Mouse (Mus musculus) cerebellum, postnatal 10 days (tissue): ENCODE data around the gene Bcor.

ENCODE experiments used
- DNase-seq, 2 experiments: peaks; one replicate each; pipeline ENCODE4 v3.0.0; 2021; ENCODE audit warnings: mixed read lengths in 2 of 2

Gene Bcor

DNA sequence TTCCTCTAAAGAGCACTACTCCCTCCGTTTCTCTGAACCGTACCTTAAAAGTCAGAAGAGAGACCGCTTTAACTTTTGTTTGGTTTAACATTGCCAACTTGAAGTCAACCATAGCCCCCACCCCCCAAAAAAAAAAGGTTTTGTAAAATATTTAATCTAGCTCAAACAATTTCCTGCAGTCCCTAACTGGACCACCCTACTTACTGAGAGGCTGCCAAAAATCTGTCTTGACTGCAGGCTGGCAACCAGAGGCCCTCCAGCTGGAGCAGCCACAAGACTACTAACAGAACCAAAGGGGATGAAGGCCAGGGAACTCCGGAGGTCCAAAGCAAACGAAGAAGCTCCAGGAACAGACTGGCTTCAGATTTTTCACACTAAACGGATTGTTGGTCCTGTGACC is 156.2 kb downstream of the Bcor start:
- DNase-seq: peak; percentile 52 to 58

DNA sequence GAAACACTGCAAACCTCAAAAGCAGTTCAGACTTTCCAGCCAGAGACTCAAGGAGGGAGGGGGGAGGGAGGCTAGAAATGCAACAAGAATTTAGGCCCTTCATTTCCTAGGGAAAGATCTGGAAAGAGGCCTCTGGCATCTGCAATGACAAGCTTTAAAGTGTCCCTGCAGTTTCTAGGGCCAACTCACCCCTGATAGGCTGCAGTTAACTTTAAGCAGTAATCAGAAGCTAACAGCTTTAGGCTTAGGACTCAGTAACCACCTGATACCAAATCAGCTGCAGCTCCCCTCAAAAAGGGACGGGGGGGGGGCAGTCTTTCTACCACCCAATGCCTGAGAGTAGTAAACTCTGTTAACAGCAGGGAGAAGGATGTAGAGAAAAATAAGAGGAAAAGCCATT is 156.6 kb downstream of the Bcor start:
- no peak for DNase-seq

DNA sequence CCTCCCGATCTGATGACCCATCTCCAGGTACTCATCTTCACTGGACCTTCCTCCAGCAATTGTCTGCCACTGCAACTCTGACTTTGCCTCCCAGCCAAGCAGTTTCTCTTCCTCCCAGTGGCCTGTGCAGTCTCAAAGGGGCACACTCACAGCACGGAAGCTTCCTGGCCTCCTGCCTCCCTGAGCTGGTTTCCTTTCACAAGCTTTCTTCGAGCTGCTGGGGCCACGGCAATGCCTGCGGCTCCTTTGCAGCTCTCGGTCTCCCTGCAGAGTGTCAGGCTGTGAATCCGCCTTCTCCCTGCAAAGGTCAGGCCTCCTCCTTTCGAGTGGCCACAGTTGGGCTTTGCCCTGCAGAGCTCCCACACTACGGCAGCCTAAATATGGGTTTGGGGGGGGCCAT is 157.0 kb downstream of the Bcor start:
- peak in 1 of 2 experiments; percentile 16 for DNase-seq

DNA sequence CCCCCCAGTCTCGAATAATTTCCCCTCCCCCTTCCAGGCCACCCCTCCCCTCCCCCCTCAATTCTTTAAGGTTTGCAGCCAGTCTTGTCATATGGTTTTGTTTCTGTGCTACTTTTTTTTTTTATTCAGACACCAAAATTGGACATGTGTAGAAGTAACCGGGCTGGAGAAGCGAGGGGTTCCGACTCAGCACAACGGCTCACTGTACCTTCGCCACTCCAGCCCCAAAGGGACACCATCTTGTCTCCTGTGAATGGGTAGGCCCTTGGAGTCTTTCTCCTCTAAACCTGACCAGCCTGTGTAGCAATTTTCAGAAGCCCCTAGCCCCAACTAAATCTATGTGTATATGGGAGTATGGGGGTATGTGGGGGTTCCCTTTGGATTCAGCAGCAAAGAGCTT is 157.6 kb downstream of the Bcor start:
- DNase-seq: no peak

GRCm38 (mm10) chrX:12001969-12002368 is 158.2 kb downstream of the Bcor start:
- DNase-seq: no peak

- DNase-seq: peak; percentile 52 to 55
These were observed 158.8 kb downstream of the Bcor start for GRCm38 (mm10) chrX:12001336-12001735.

DNA sequence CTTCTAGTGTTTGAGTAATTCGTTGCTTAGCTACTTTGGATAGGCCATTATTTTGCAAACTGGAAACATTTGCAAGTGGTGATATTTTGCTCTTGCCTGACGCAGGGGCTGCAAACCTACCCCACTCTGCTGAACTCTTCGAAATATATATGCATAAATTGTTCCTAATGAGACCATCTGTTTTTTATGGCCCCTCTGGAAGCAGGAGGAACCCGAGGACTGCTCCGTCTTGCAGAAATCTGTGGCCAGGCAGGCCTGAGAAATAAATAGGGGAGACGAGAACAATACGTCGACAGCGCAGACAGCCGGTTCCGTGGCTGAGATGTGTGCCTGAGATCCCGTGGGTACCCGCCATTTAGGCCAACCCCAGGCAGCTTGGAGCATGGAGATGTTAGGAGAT is 159.5 kb downstream of the Bcor start:
- no peak for DNase-seq

DNA sequence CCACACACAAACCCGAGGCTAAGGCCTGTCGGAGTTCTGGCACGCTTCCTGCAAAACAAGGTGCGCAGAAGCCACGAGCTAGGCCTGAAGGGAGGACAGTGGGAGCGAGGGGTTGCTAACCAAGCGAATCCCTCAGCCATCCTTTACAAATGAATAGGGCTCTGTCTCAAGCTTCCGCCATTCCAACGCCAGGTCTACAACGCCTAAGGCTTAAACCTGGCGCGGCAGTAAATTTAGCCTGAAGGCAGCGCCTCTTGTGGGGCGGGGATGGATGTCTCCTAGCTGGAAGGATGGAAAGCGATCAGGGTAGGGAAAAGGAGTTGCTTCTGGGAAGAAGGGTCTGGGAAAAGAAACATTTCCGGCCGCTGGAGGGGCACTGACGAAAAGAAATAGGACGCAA is 160.2 kb downstream of the Bcor start:
- DNase-seq: peak; percentile 36 to 48

GRCm38 (mm10) chrX:11998934-11999336 is 161.2 kb downstream of the Bcor start:
- DNase-seq: peak; percentile 56 to 66

GRCm38 (mm10) chrX:11996891-11997290 is 163.3 kb downstream of the Bcor start:
- DNase-seq: no peak

DNA sequence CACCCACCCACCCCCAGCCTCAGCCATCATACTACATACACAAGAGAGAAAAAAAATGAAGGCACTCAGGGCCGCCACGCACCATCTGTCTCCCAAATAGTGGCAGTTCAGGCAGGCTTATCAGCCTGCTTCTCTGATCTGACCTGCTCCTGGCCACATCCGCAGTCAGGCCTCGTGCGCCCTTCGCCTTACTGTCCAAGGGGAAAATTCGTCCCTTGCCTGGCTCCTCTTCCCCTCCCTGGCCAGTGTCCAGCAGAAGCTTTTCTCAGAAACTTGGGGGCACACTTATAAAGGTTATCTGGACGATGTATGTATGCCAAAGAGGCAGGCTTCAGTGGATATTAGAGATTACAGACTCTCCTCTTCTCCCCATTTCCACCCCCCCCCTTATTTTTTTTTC is 163.7 kb downstream of the Bcor start:
- DNase-seq: peak in 1 of 2 experiments; percentile 15

DNA sequence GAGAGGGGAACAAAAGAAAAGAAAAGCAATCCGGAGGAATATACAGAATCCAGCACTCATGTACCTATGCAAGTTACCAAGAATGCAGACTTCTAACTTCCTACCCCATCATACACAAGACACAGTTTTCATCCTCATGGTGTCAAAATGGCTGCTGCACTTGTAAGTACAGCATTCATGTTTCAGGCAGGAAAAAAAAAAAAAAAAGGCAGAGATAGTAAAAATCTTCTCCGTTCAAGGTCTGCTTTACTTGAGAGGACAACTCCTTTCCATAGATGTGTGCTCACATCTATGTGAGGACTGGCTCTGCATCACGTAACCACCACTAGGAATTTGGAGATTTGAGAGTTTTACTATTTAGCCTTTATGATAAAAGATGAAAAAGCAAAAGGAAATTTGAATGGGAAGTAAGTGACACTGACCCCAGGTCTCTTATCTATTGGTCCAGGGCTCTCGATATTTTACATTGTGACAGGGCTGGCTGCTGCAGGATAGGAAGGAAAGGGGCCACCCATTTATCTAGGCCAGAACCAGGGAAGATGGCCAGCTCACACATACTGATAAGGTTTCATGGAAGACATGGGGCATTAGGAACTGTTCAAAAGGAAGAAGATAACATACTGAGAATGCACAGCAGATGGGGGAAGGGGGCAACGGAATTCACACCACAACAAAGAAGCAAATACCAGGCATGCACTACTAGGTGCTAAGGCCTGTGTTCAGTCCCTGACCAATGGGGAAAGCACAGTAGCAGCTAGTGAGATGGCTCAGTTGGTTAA is 166.3 kb downstream of the Bcor start:
- no peak for DNase-seq

- peak in 1 of 2 experiments; percentile 36 for DNase-seq
These were observed 170.7 kb downstream of the Bcor start for GRCm38 (mm10) chrX:11989471-11989870.

- DNase-seq: no peak
These were observed 171.8 kb downstream of the Bcor start for GRCm38 (mm10) chrX:11988191-11988896.

- DNase-seq: no peak
These were observed 172.6 kb downstream of the Bcor start for GRCm38 (mm10) chrX:11987602-11988001.
